Mouse (Mus musculus) olfactory bulb, adult 2 months (tissue): ENCODE measurements at regions not wholly inside any gene's neighbourhood (a gene's known extent, or its start where the extent isn't known, plus 50 kb on each side); places are given as distances from the start of the nearest gene placed in this dataset.

Source experiments
- CTCF ChIP-seq: fragments of 200-500 bp; IDR thresholded peaks from 2 replicates; pipeline ENCODE4 v1.5.1; 2012; ENCODE audit warnings: low read depth, mild to moderate bottlenecking, low read length, moderate library complexity; ENCODE audit not compliant: insufficient read depth
- POLR2A ChIP-seq: fragments of 200-500 bp; IDR thresholded peaks from 2 replicates; pipeline ENCODE4 v1.6.1; 2012; ENCODE audit warnings: mild to moderate bottlenecking, low read depth, low read length, moderate library complexity; ENCODE audit not compliant: insufficient read depth

DNA sequence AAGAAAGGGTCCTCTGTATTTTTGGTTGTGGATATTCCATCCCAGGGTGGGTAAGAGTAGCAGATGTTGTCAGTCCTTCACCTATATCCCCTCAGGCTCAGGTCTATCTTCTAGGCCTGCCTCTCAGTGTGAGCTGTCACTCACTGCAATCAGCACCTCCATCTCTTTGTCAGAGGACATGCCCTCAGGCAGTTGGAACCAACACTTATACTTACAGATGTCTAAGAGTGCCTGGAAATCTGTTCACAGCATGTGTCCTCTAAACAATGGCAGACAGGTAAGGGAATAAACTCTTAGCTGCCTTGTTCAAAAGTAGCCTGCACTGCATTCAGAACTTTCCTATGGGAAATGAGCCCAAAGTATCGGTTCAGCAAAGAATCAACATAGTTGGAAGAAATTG is 153.1 kb upstream of the Gap43 start:
- TF ChIP-seq CTCF = no peak
- no peak for TF ChIP-seq POLR2A
